Mouse (Mus musculus) MEL (cell line): Measurements from ENCODE around the gene Gamt. TPM values are rescaled to one million over a fixed set of nuclear protein-coding genes. Genes with fewer than 3 reads are reported as not detected.

Experiments used
- DNase-seq: peaks from one replicate; pipeline ENCODE4 v3.0.0; 2011; ENCODE audit warnings: low read depth, low spot score
- H3K27ac ChIP-seq: 2 replicates; pipeline ENCODE4 v1.5.1; 2012; ENCODE audit warnings: low read depth, mild to moderate bottlenecking, control low read depth, low read length, moderate library complexity; ENCODE audit not compliant: control insufficient read depth
- H3K27me3 ChIP-seq, 2 experiments: fragments of 150-350 bp in 1 of 2; sonication (generic) in 1 of 2; 2 replicates each; pipeline ENCODE4 v1.6.1; 2012; ENCODE audit warnings: low read length in 2 of 2, mild to moderate bottlenecking in 2 of 2, improper control_type of control experiment in 1 of 2, moderate library complexity in 1 of 2; ENCODE audit not compliant: insufficient read depth in 2 of 2, control insufficient read depth in 1 of 2
- H3K36me3 ChIP-seq, 2 experiments: 2 replicates each; pipeline ENCODE4 v1.6.1; 2012 to 2014; ENCODE audit warnings: low read length in 2 of 2, improper control_type of control experiment in 1 of 2, inconsistent platforms in 1 of 2, mild to moderate bottlenecking in 1 of 2; ENCODE audit not compliant: insufficient read depth in 2 of 2, control insufficient read depth in 1 of 2
- H3K4me1 ChIP-seq, 2 experiments: fragments of 150-350 bp in 1 of 2; sonication (generic) in 1 of 2; 2 replicates each; pipeline ENCODE4 v1.6.1; 2012; ENCODE audit warnings: low read length in 2 of 2, improper control_type of control experiment in 1 of 2, mild to moderate bottlenecking in 1 of 2; ENCODE audit not compliant: insufficient read depth in 2 of 2, control insufficient read depth in 1 of 2
- H3K4me3 ChIP-seq, 2 experiments: fragments of 150-350 bp in 1 of 2; sonication (generic) in 1 of 2; 2 replicates each; pipeline ENCODE4 v1.5.1; 2012; ENCODE audit warnings: low read depth in 2 of 2, low read length in 2 of 2, mild to moderate bottlenecking in 2 of 2, moderate library complexity in 2 of 2, control low read depth in 1 of 2, improper control_type of control experiment in 1 of 2; ENCODE audit not compliant: control insufficient read depth in 1 of 2, insufficient read depth in 1 of 2
- H3K79me2 ChIP-seq: 2 replicates; pipeline ENCODE4 v1.6.1; 2012; ENCODE audit warnings: mild to moderate bottlenecking, low read length, moderate library complexity; ENCODE audit not compliant: control insufficient read depth, poor library complexity, insufficient read depth
- H3K9ac ChIP-seq: 2 replicates; pipeline ENCODE4 v1.6.1; 2012; ENCODE audit warnings: low read depth, mild to moderate bottlenecking, control low read depth, low read length, moderate library complexity; ENCODE audit not compliant: control insufficient read depth, poor library complexity, severe bottlenecking
- H3K9me3 ChIP-seq: fragments of 150-350 bp; sonication (generic); replicated peaks from 2 replicates; pipeline ENCODE4 v1.6.1; 2012; ENCODE audit warnings: mild to moderate bottlenecking, low read length, improper control_type of control experiment, moderate library complexity; ENCODE audit not compliant: insufficient read depth
- BHLHE40 ChIP-seq: IDR thresholded peaks from 2 replicates; pipeline ENCODE4 v1.6.1; 2012; ENCODE audit warnings: low read depth, mild to moderate bottlenecking, inconsistent platforms, low read length, improper control_type of control experiment, borderline replicate concordance
- CHD1 ChIP-seq: IDR thresholded peaks from 2 replicates; pipeline ENCODE4 v1.6.1; 2012; ENCODE audit warnings: low read depth, mild to moderate bottlenecking, inconsistent platforms, low read length, improper control_type of control experiment
- CTCF ChIP-seq, 3 experiments: IDR thresholded peaks in 2 of 3; conservative IDR thresholded peaks in 1 of 3; 2 replicates each; pipeline ENCODE4 v1.5.1; 2011 to 2012; ENCODE audit warnings: low read length in 3 of 3, low read depth in 2 of 3, mild to moderate bottlenecking in 2 of 3, improper control_type of control experiment in 1 of 3, inconsistent platforms in 1 of 3, mixed read lengths in 1 of 3, moderate library complexity in 1 of 3; ENCODE audit not compliant: control insufficient read depth in 1 of 3, insufficient read depth in 1 of 3, poor library complexity in 1 of 3, severe bottlenecking in 1 of 3
- E2F4 ChIP-seq: IDR thresholded peaks from 2 replicates; pipeline ENCODE4 v1.6.1; 2011; ENCODE audit warnings: low read depth, low read length, improper control_type of control experiment, borderline replicate concordance
- EP300 ChIP-seq, 2 experiments: IDR thresholded peaks; 2 replicates each; pipeline ENCODE4 v1.6.1; 2011; ENCODE audit warnings: improper control_type of control experiment in 2 of 2, low read length in 2 of 2, low read depth in 1 of 2, mild to moderate bottlenecking in 1 of 2
- ETS1 ChIP-seq: IDR thresholded peaks from 2 replicates; pipeline ENCODE4 v1.6.1; 2012; ENCODE audit warnings: low read depth, mild to moderate bottlenecking, inconsistent platforms, low read length, improper control_type of control experiment, moderate library complexity
- GABPA ChIP-seq: IDR thresholded peaks from 2 replicates; pipeline ENCODE4 v1.6.1; 2012; ENCODE audit warnings: low read depth, mild to moderate bottlenecking, inconsistent platforms, low read length, improper control_type of control experiment, moderate library complexity
- GATA1 ChIP-seq: IDR thresholded peaks from 2 replicates; pipeline ENCODE4 v1.6.1; 2011; ENCODE audit warnings: low read depth, low read length, improper control_type of control experiment
- HCFC1 ChIP-seq: IDR thresholded peaks from 2 replicates; pipeline ENCODE4 v1.6.1; 2012; ENCODE audit warnings: low read depth, mild to moderate bottlenecking, inconsistent platforms, low read length, improper control_type of control experiment, moderate library complexity
- JUND ChIP-seq: IDR thresholded peaks from 2 replicates; pipeline ENCODE4 v1.6.1; 2011; ENCODE audit warnings: low read depth, mild to moderate bottlenecking, improper control_type of control experiment, low read length
- KAT2A ChIP-seq: conservative IDR thresholded peaks from 2 replicates; pipeline ENCODE4 v1.6.1; 2012; ENCODE audit warnings: low read depth, low read length, improper control_type of control experiment, inconsistent platforms
- MAFK ChIP-seq: IDR thresholded peaks from 2 replicates; pipeline ENCODE4 v1.6.1; 2011; ENCODE audit warnings: low read depth, mild to moderate bottlenecking, low read length, improper control_type of control experiment, borderline replicate concordance
- MAX ChIP-seq: IDR thresholded peaks from 2 replicates; pipeline ENCODE4 v1.6.1; 2011; ENCODE audit warnings: low read length, improper control_type of control experiment
- MAZ ChIP-seq: IDR thresholded peaks from 2 replicates; pipeline ENCODE4 v1.6.1; 2012; ENCODE audit warnings: low read depth, mild to moderate bottlenecking, inconsistent platforms, low read length, improper control_type of control experiment
- MEF2A ChIP-seq: IDR thresholded peaks from 2 replicates; pipeline ENCODE4 v1.6.1; 2014; ENCODE audit warnings: low read depth, mild to moderate bottlenecking, inconsistent platforms, low read length, improper control_type of control experiment; ENCODE audit not compliant: poor library complexity, insufficient replicate concordance, severe bottlenecking; ENCODE audit errors: extremely low read depth
- MXI1 ChIP-seq: IDR thresholded peaks from 2 replicates; pipeline ENCODE4 v1.6.1; 2011; ENCODE audit warnings: mild to moderate bottlenecking, low read depth, low read length, improper control_type of control experiment
- NELFE ChIP-seq: IDR thresholded peaks from 2 replicates; pipeline ENCODE4 v1.6.1; 2011; ENCODE audit warnings: low read depth, low read length, improper control_type of control experiment
- NRF1 ChIP-seq: IDR thresholded peaks from 2 replicates; pipeline ENCODE4 v1.6.1; 2014; ENCODE audit warnings: low read depth, mild to moderate bottlenecking, inconsistent platforms, low read length, improper control_type of control experiment, moderate library complexity; ENCODE audit not compliant: poor library complexity, insufficient read depth, severe bottlenecking
- POLR2A ChIP-seq, 2 experiments: IDR thresholded peaks; 2 replicates each; pipeline ENCODE4 v1.6.1; 2011 to 2012; ENCODE audit warnings: low read length in 2 of 2, mild to moderate bottlenecking in 2 of 2, control low read depth in 1 of 2, improper control_type of control experiment in 1 of 2, low read depth in 1 of 2, moderate library complexity in 1 of 2; ENCODE audit not compliant: control insufficient read depth in 1 of 2, insufficient read depth in 1 of 2, poor library complexity in 1 of 2
- POLR2AphosphoS2 ChIP-seq: IDR thresholded peaks from 2 replicates; pipeline ENCODE4 v1.6.1; 2011; ENCODE audit warnings: low read length, improper control_type of control experiment
- POLR2AphosphoS5 ChIP-seq: IDR thresholded peaks from 2 replicates; pipeline ENCODE4 v1.6.1; 2012; ENCODE audit warnings: low read depth, borderline replicate concordance, mild to moderate bottlenecking, inconsistent platforms, low read length, moderate library complexity, mixed read lengths
- RAD21 ChIP-seq: IDR thresholded peaks from 2 replicates; pipeline ENCODE4 v1.6.1; 2011; ENCODE audit warnings: mild to moderate bottlenecking, low read depth, low read length, improper control_type of control experiment
- SMC3 ChIP-seq: IDR thresholded peaks from 2 replicates; pipeline ENCODE4 v1.6.1; 2011; ENCODE audit warnings: low read depth, low read length, improper control_type of control experiment
- TAL1 ChIP-seq: IDR thresholded peaks from 2 replicates; pipeline ENCODE4 v1.6.1; 2012; ENCODE audit warnings: mild to moderate bottlenecking, inconsistent platforms, low read length, moderate library complexity, mixed read lengths
- TBP ChIP-seq: IDR thresholded peaks from 2 replicates; pipeline ENCODE4 v1.8.0; 2011; ENCODE audit warnings: low read depth, low read length, improper control_type of control experiment
- UBTF ChIP-seq: IDR thresholded peaks from 2 replicates; pipeline ENCODE4 v1.6.1; 2012; ENCODE audit warnings: low read depth, mild to moderate bottlenecking, inconsistent platforms, low read length, improper control_type of control experiment, moderate library complexity, borderline replicate concordance; ENCODE audit not compliant: insufficient read depth
- USF1 ChIP-seq: IDR thresholded peaks from 2 replicates; pipeline ENCODE4 v1.6.1; 2014; ENCODE audit warnings: low read depth, mild to moderate bottlenecking, inconsistent platforms, low read length, improper control_type of control experiment, moderate library complexity
- ZC3H11A ChIP-seq: IDR thresholded peaks from 2 replicates; pipeline ENCODE4 v1.6.1; 2012; ENCODE audit warnings: low read depth, mild to moderate bottlenecking, inconsistent platforms, low read length, improper control_type of control experiment
- ZMIZ1 ChIP-seq: IDR thresholded peaks from 2 replicates; pipeline ENCODE4 v1.6.1; 2012; ENCODE audit warnings: low read depth, mild to moderate bottlenecking, inconsistent platforms, low read length, improper control_type of control experiment, moderate library complexity
- ZNF384 ChIP-seq: IDR thresholded peaks from 2 replicates; pipeline ENCODE4 v1.6.1; 2012; ENCODE audit warnings: low read depth, mild to moderate bottlenecking, inconsistent platforms, low read length, improper control_type of control experiment
- polyA plus RNA-seq, 2 experiments: library from polyadenylated mRNA; stranded (reverse) in 1 of 2; unstranded in 1 of 2; fragments of >175 nt in 1 of 2; fragments of >200 nt in 1 of 2; gene quantifications; 2 replicates each; pipeline versions ENCODE4 v1.2.1 to v1.2.4; 2012; ENCODE audit warnings: low replicate concordance in 2 of 2, low read depth in 1 of 2; ENCODE audit not compliant: insufficient read length in 2 of 2, insufficient read depth in 1 of 2, missing spikeins in 1 of 2
- total RNA-seq: library from RNA; depleted of rRNA; stranded (reverse); fragments of 300-350 nt; gene quantifications from 2 replicates; pipeline ENCODE4 v1.2.3, GENCODE M21; 2012

Gene Gamt
- total and polyA plus RNA-seq, 3 experiments, result 6.0 to 8.4 TPM; not detected in 1

- Histone ChIP-seq H3K79me2 (peaks cover 7% of the 10 kb centered on the region; the same call in 1 of the 2 replicates), H3K4me3 (no peak overlapping the region), H3K36me3 (peaks cover 0 to 8% of the 10 kb centered on the region in 2 experiments; a peak in 2 of 4 replicates), H3K27ac (no peak overlapping the region), H3K27me3 (no peaks in the 10 kb centered on the region), H3K4me1 (no peaks in the 10 kb centered on the region), H3K9me3 (no peaks in the 10 kb centered on the region), H3K9ac (no peak overlapping the region)
- no peak for DNase-seq
- TF ChIP-seq NELFE (no peak), MEF2A (no peak), EP300 (IDR thresholded peaks at IDR 0.05; ENCODE audit: low read depth in 1 of 2, low read length in 2 of 2) (no peak), MAZ (no peak), NRF1 (no peak), E2F4 (no peak), MXI1 (no peak), MAX (no peak), HCFC1 (no peak), GABPA (no peak), ZC3H11A (no peak), POLR2AphosphoS2 (no peak), TBP (no peak), ZMIZ1 (no peak), UBTF (no peak), BHLHE40 (no peak), CTCF (IDR thresholded peaks at IDR 0.05 in 2 of 3, conservative IDR thresholded peaks at IDR 0.05 in 1 of 3; ENCODE audit: control insufficient read depth in 1 of 3, insufficient read depth in 1 of 3, low read depth in 2 of 3, low read length in 3 of 3, poor library complexity in 1 of 3, severe bottlenecking in 1 of 3) (no peak), ZNF384 (no peak), POLR2AphosphoS5 (no peak), USF1 (no peak)
Observed at GRCm38 (mm10) chr10:80278390-80278789, 17.6 kb upstream of the Gamt start.

- H3K4me3 ChIP-seq, result no peak overlapping the region
- H3K9me3 ChIP-seq, result no peaks in the 10 kb centered on the region
- no peaks in the 10 kb centered on the region for H3K4me1 ChIP-seq
- peaks cover 0 to 8% of the 10 kb centered on the region in 2 experiments; a peak in 2 of 4 replicates for H3K36me3 ChIP-seq
- no peak overlapping the region for H3K9ac ChIP-seq
- no peak overlapping the region for H3K27ac ChIP-seq
- DNase-seq, result no peak
- no peaks in the 10 kb centered on the region for H3K27me3 ChIP-seq
- H3K79me2 ChIP-seq, result peaks cover 24% of the 10 kb centered on the region
- TF ChIP-seq TAL1 (no peak), ZMIZ1 (no peak), GATA1 (no peak), SMC3 (no peak), JUND (no peak), RAD21 (no peak), USF1 (no peak), NRF1 (no peak), MAX (no peak), ZC3H11A (no peak), GABPA (no peak), MAZ (no peak), CHD1 (no peak), MAFK (no peak), ETS1 (no peak), TBP (no peak), KAT2A (no peak), POLR2A (IDR thresholded peaks at IDR 0.05; ENCODE audit: control insufficient read depth in 1 of 2, insufficient read depth in 1 of 2, low read depth in 1 of 2, low read length in 2 of 2, poor library complexity in 1 of 2) (no peak), CTCF (IDR thresholded peaks at IDR 0.05 in 2 of 3, conservative IDR thresholded peaks at IDR 0.05 in 1 of 3; ENCODE audit: control insufficient read depth in 1 of 3, insufficient read depth in 1 of 3, low read depth in 2 of 3, low read length in 3 of 3, poor library complexity in 1 of 3, severe bottlenecking in 1 of 3) (no peak)
Observed at GRCm38 (mm10) chr10:80276238-80276637, 15.4 kb upstream of the Gamt start.
